ENCODE assay signal across 8 mouse cellular contexts in genomic region chr3:57911831-57912596, GRCm38 (mm10).
A peak's percentile ranks its signal among the peaks of the same experiment; 100 is the strongest.
DNase-seq lines count a peak whose midpoint lies in the region; ATAC-seq and TF ChIP-seq lines count a peak whose summit lies in the region.

No protein-coding gene starts in this region.

- 20% methylated on average over 16 of the region's 16 CpGs for WGBS in heart, embryonic 14.5 days
- 22% methylated on average over 16 of the region's 16 CpGs for WGBS in heart, adult 2 months
- WGBS in embryonic facial prominence, embryonic 12.5 days, result 23% methylated on average over 16 of the region's 16 CpGs
- WGBS in hindbrain, embryonic 14.5 days, result 29% methylated on average over 16 of the region's 16 CpGs
- WGBS in limb, embryonic 11.5 days, result 21% methylated on average over 16 of the region's 16 CpGs
- WGBS in midbrain, postnatal 0 days, result 25% methylated on average over 16 of the region's 16 CpGs

- TF ChIP-seq EP300 in heart, adult 2 months (IDR thresholded peaks at IDR 0.05; ENCODE audit: insufficient read depth, low read depth, low read length), result no peak

- H3K9me3 ChIP-seq in heart, embryonic 14.5 days (ENCODE audit: control insufficient read depth, low read length), result no peaks in the 10 kb centered on the region
- H3K9me3 ChIP-seq in embryonic facial prominence, embryonic 12.5 days, result no peaks in the 10 kb centered on the region
- no peaks in the 10 kb centered on the region for H3K9me3 ChIP-seq in hindbrain, embryonic 14.5 days (ENCODE audit: control insufficient read depth, low read length)
- H3K9me3 ChIP-seq in limb, embryonic 11.5 days (ENCODE audit: control insufficient read depth, low read length), result no peaks in the 10 kb centered on the region
- no peaks in the 10 kb centered on the region for H3K9me3 ChIP-seq in midbrain, postnatal 0 days (ENCODE audit: low read length)

- no peak for TF ChIP-seq POLR2A in heart, adult 2 months (IDR thresholded peaks at IDR 0.05; ENCODE audit: insufficient read depth, low read depth, low read length)

- no peaks in the 10 kb centered on the region for H3K27me3 ChIP-seq in heart, embryonic 14.5 days (ENCODE audit: control insufficient read depth, insufficient read depth, low read length)
- no peaks in the 10 kb centered on the region for H3K27me3 ChIP-seq in heart, adult 2 months (ENCODE audit: control insufficient read depth, insufficient read depth, low read length)
- H3K27me3 ChIP-seq in embryonic facial prominence, embryonic 12.5 days, result no peaks in the 10 kb centered on the region
- no peaks in the 10 kb centered on the region for H3K27me3 ChIP-seq in hindbrain, embryonic 14.5 days (ENCODE audit: control insufficient read depth, insufficient read depth, low read length)
- no peaks in the 10 kb centered on the region for H3K27me3 ChIP-seq in limb, embryonic 11.5 days (ENCODE audit: control insufficient read depth, insufficient read depth, low read length)
- H3K27me3 ChIP-seq in midbrain, postnatal 0 days (ENCODE audit: insufficient read depth, low read length), result no peaks in the 10 kb centered on the region

- H3K79me2 ChIP-seq in heart, adult 2 months (replicated peaks; ENCODE audit: control insufficient read depth, insufficient read depth, low read length), result no peaks in the 10 kb centered on the region

- no peak overlapping the region for H3K27ac ChIP-seq in heart, embryonic 14.5 days (replicated peaks in 1 of 2; ENCODE audit: control insufficient read depth in 1 of 2, insufficient read depth in 1 of 2, low read depth in 2 of 2, low read length in 2 of 2)
- no peak overlapping the region for H3K27ac ChIP-seq in heart, adult 2 months
- no peak overlapping the region for H3K27ac ChIP-seq in embryonic facial prominence, embryonic 12.5 days
- peak overlapping the region; percentile 20; the same call in 1 of the 2 replicates for H3K27ac ChIP-seq in hindbrain, embryonic 14.5 days
- no peak overlapping the region for H3K27ac ChIP-seq in limb, embryonic 11.5 days (replicated peaks; ENCODE audit: low read depth, low read length)
- H3K27ac ChIP-seq in midbrain, postnatal 0 days (ENCODE audit: low read depth, low read length), result no peak overlapping the region

- peak overlapping the region; percentile 60 for H3K4me2 ChIP-seq in heart, embryonic 14.5 days (ENCODE audit: low read length)
- peak overlapping the region; percentile 39 for H3K4me2 ChIP-seq in embryonic facial prominence, embryonic 12.5 days (replicated peaks)
- 0 out of 2 replicates have a peak overlapping the region, but pooled peaks have one; percentile 11 for H3K4me2 ChIP-seq in hindbrain, embryonic 14.5 days (replicated peaks)
- peak overlapping the region; percentile 21; the same call in 1 of the 2 replicates for H3K4me2 ChIP-seq in limb, embryonic 11.5 days (ENCODE audit: low read depth, severe bottlenecking)
- H3K4me2 ChIP-seq in midbrain, postnatal 0 days (ENCODE audit: low read depth, low read length, poor library complexity, severe bottlenecking), result 0 out of 2 replicates have a peak overlapping the region, but pooled peaks have one; percentile 4

- 0 out of 4 replicates have a peak, but pooled peaks cover 0 to 4% of the 10 kb centered on the region in 2 experiments for H3K4me1 ChIP-seq in heart, embryonic 14.5 days (ENCODE audit: control insufficient read depth in 2 of 2, insufficient read depth in 2 of 2, low read length in 2 of 2)
- H3K4me1 ChIP-seq in heart, adult 2 months (ENCODE audit: control insufficient read depth, insufficient read depth, low read length), result no peaks in the 10 kb centered on the region
- 0 out of 2 replicates have a peak, but pooled peaks cover 2% of the 10 kb centered on the region for H3K4me1 ChIP-seq in embryonic facial prominence, embryonic 12.5 days
- H3K4me1 ChIP-seq in hindbrain, embryonic 14.5 days (replicated peaks; ENCODE audit: control insufficient read depth, insufficient read depth, low read length), result no peaks in the 10 kb centered on the region
- H3K4me1 ChIP-seq in limb, embryonic 11.5 days (ENCODE audit: control insufficient read depth, insufficient read depth, low read length), result 0 out of 2 replicates have a peak, but pooled peaks cover 4% of the 10 kb centered on the region
- H3K4me1 ChIP-seq in midbrain, postnatal 0 days (ENCODE audit: insufficient read depth, low read length), result no peaks in the 10 kb centered on the region

- peak overlapping the region; percentile 18 to 36 for H3K4me3 ChIP-seq in heart, embryonic 14.5 days (ENCODE audit: control insufficient read depth in 1 of 2, insufficient read depth in 1 of 2, low read depth in 1 of 2, low read length in 2 of 2)
- no peak overlapping the region for H3K4me3 ChIP-seq in heart, adult 2 months
- H3K4me3 ChIP-seq in embryonic facial prominence, embryonic 12.5 days, result 0 out of 2 replicates have a peak overlapping the region, but pooled peaks have one; percentile 12
- no peak overlapping the region for H3K4me3 ChIP-seq in hindbrain, embryonic 14.5 days (replicated peaks; ENCODE audit: low read length)
- 0 out of 2 replicates have a peak overlapping the region, but pooled peaks have one; percentile 2 for H3K4me3 ChIP-seq in limb, embryonic 11.5 days (ENCODE audit: low read depth, low read length)
- H3K4me3 ChIP-seq in midbrain, postnatal 0 days (ENCODE audit: low read depth, low read length), result no peak overlapping the region

- ATAC-seq in heart, embryonic 14.5 days (ENCODE audit: insufficient number of reproducible peaks, insufficient read depth, low FRiP score, low read depth), result no peak
- no peak for ATAC-seq in embryonic facial prominence, embryonic 12.5 days (ENCODE audit: insufficient number of reproducible peaks, insufficient read depth, low FRiP score, low TSS enrichment)
- ATAC-seq in hindbrain, embryonic 14.5 days (ENCODE audit: low FRiP score), result peak; percentile 79; the same call in 1 of the 2 replicates
- ATAC-seq in limb, embryonic 11.5 days (ENCODE audit: insufficient number of reproducible peaks, low FRiP score, low TSS enrichment, low read depth), result peak; percentile 65; the same call in 1 of the 2 replicates
- peak; percentile 76 for ATAC-seq in midbrain, postnatal 0 days (ENCODE audit: low FRiP score)

- DNase-seq in heart, adult 2 months, result no peak
- DNase-seq in hindbrain, embryonic 14.5 days (ENCODE audit: low spot score), result peak; percentile 49
- peak; percentile 50 for DNase-seq in limb, embryonic 11.5 days (ENCODE audit: low spot score)
- DNase-seq in midbrain, postnatal 0 days (ENCODE audit: low spot score), result peak; percentile 75
- DNase-seq in thymus, postnatal 14 days, result no peak
- no peak for DNase-seq in urinary bladder, postnatal 25 days (ENCODE audit: low spot score)

- no peaks in the 10 kb centered on the region for H3K36me3 ChIP-seq in heart, embryonic 14.5 days (ENCODE audit: control insufficient read depth, insufficient read depth, low read length)
- H3K36me3 ChIP-seq in heart, adult 2 months (ENCODE audit: control insufficient read depth, insufficient read depth, low read length), result no peaks in the 10 kb centered on the region
- no peaks in the 10 kb centered on the region for H3K36me3 ChIP-seq in embryonic facial prominence, embryonic 12.5 days
- no peaks in the 10 kb centered on the region for H3K36me3 ChIP-seq in hindbrain, embryonic 14.5 days (replicated peaks; ENCODE audit: control insufficient read depth, insufficient read depth)
- no peaks in the 10 kb centered on the region for H3K36me3 ChIP-seq in limb, embryonic 11.5 days (ENCODE audit: control insufficient read depth, insufficient read depth, low read length)
- H3K36me3 ChIP-seq in midbrain, postnatal 0 days (ENCODE audit: insufficient read depth, low read length), result no peaks in the 10 kb centered on the region

- H3K9ac ChIP-seq in heart, embryonic 14.5 days (ENCODE audit: low read length), result peak overlapping the region; percentile 57
- H3K9ac ChIP-seq in heart, adult 2 months (ENCODE audit: low read depth, low read length), result no peak overlapping the region
- H3K9ac ChIP-seq in embryonic facial prominence, embryonic 12.5 days, result no peak overlapping the region
- no peak overlapping the region for H3K9ac ChIP-seq in hindbrain, embryonic 14.5 days
- H3K9ac ChIP-seq in limb, embryonic 11.5 days (ENCODE audit: low read length), result peak overlapping the region; percentile 18; the same call in 1 of the 2 replicates
- no peak overlapping the region for H3K9ac ChIP-seq in midbrain, postnatal 0 days (replicated peaks; ENCODE audit: low read length, poor library complexity, severe bottlenecking)

- no peak for TF ChIP-seq CTCF in heart, adult 2 months (IDR thresholded peaks at IDR 0.05)
- TF ChIP-seq CTCF in midbrain, postnatal 0 days (IDR thresholded peaks at IDR 0.05), result no peak

- intact Hi-C loops in heart, adult 2 months (cut with DNase I), result no loop called here

Comparison
In these comparisons a context has a peak if more than half of its experiments do, and no peak if none do; other contexts are left out.
1. H3K4me3 ChIP-seq: peak in heart, embryonic 14.5 days (2 of 2), embryonic facial prominence, embryonic 12.5 days (single experiment) and limb, embryonic 11.5 days (single experiment); none in heart, adult 2 months (single experiment), hindbrain, embryonic 14.5 days (single experiment) and midbrain, postnatal 0 days (single experiment).
2. H3K9ac ChIP-seq: peak in heart, embryonic 14.5 days (single experiment) and limb, embryonic 11.5 days (single experiment); none in heart, adult 2 months (single experiment), embryonic facial prominence, embryonic 12.5 days (single experiment), hindbrain, embryonic 14.5 days (single experiment) and midbrain, postnatal 0 days (single experiment).
3. ATAC-seq: peak in hindbrain, embryonic 14.5 days (single experiment), limb, embryonic 11.5 days (single experiment) and midbrain, postnatal 0 days (single experiment); none in heart, embryonic 14.5 days (single experiment) and embryonic facial prominence, embryonic 12.5 days (single experiment).
4. H3K4me2 ChIP-seq: peak in every context shown above with its lines; median percentile 60 in heart, embryonic 14.5 days; 39 in embryonic facial prominence, embryonic 12.5 days; 21 in limb, embryonic 11.5 days; 11 in hindbrain, embryonic 14.5 days; 4 in midbrain, postnatal 0 days.
5. DNase-seq: peak in hindbrain, embryonic 14.5 days (single experiment), limb, embryonic 11.5 days (single experiment) and midbrain, postnatal 0 days (single experiment); none in heart, adult 2 months (0 of 2), thymus, postnatal 14 days (single experiment) and urinary bladder, postnatal 25 days (single experiment).